Comparison of ENCODE assay signal across 8 mouse cellular contexts in genomic region chr6:113075261-113075660, GRCm38 (mm10). TPM values are rescaled to one million over a fixed set of nuclear protein-coding genes. Genes with fewer than 3 reads are reported as not detected.
DNase-seq lines count a peak whose midpoint lies in the region; ATAC-seq and TF ChIP-seq lines count a peak whose summit lies in the region.

No protein-coding gene starts in this region.

- H3K4me2 ChIP-seq in heart, embryonic 15.5 days = peak overlapping the region; percentile 88
- H3K4me2 ChIP-seq in forebrain, embryonic 15.5 days (replicated peaks) = peak overlapping the region; percentile 65

- H3K9ac ChIP-seq in heart, embryonic 15.5 days = peak overlapping the region; percentile 74
- H3K9ac ChIP-seq in forebrain, embryonic 15.5 days (replicated peaks) = peak overlapping the region; percentile 60

- peak overlapping the region; percentile 100 for H3K27ac ChIP-seq in heart, embryonic 15.5 days
- peak overlapping the region; percentile 100 for H3K27ac ChIP-seq in forebrain, embryonic 15.5 days (replicated peaks)
- peak overlapping the region; percentile 98 for H3K27ac ChIP-seq in midbrain, embryonic 10.5 days (replicated peaks)

- peaks cover 4% of the 10 kb centered on the region; the same call in 1 of the 2 replicates for H3K36me3 ChIP-seq in heart, embryonic 15.5 days
- H3K36me3 ChIP-seq in G1E (replicated peaks) = peaks cover 28% of the 10 kb centered on the region
- peaks cover 4% of the 10 kb centered on the region; the same call in 1 of the 2 replicates for H3K36me3 ChIP-seq in forebrain, embryonic 15.5 days
- H3K36me3 ChIP-seq in midbrain, embryonic 10.5 days = peaks cover 21% of the 10 kb centered on the region

- no peak for ATAC-seq in heart, embryonic 15.5 days (replicated peaks; ENCODE audit: insufficient number of reproducible peaks, insufficient read depth, low FRiP score, low read depth)
- no peak for ATAC-seq in G1E (ENCODE audit: extremely low read depth, insufficient number of reproducible peaks, low FRiP score, poor library complexity, severe bottlenecking)
- no peak for ATAC-seq in forebrain, embryonic 15.5 days (replicated peaks)

- no peaks in the 10 kb centered on the region for H3K27me3 ChIP-seq in heart, embryonic 15.5 days
- H3K27me3 ChIP-seq in G1E (ENCODE audit: insufficient read depth, low read length) = no peaks in the 10 kb centered on the region
- H3K27me3 ChIP-seq in forebrain, embryonic 15.5 days = no peaks in the 10 kb centered on the region
- no peaks in the 10 kb centered on the region for H3K27me3 ChIP-seq in midbrain, embryonic 10.5 days (ENCODE audit: low read depth, poor library complexity, severe bottlenecking)

- TF ChIP-seq CTCF in G1E (IDR thresholded peaks at IDR 0.05; ENCODE audit: low read depth, low read length) = no peak

- H3K9me3 ChIP-seq in heart, embryonic 15.5 days (replicated peaks) = no peaks in the 10 kb centered on the region
- no peaks in the 10 kb centered on the region for H3K9me3 ChIP-seq in G1E (replicated peaks)
- H3K9me3 ChIP-seq in forebrain, embryonic 15.5 days = no peaks in the 10 kb centered on the region
- no peaks in the 10 kb centered on the region for H3K9me3 ChIP-seq in midbrain, embryonic 10.5 days (replicated peaks)

- peaks cover 36% of the 10 kb centered on the region for H3K4me1 ChIP-seq in heart, embryonic 15.5 days (replicated peaks)
- peaks cover 35% of the 10 kb centered on the region for H3K4me1 ChIP-seq in G1E (ENCODE audit: insufficient read depth, low read depth, low read length)
- peaks cover 50% of the 10 kb centered on the region for H3K4me1 ChIP-seq in forebrain, embryonic 15.5 days
- H3K4me1 ChIP-seq in midbrain, embryonic 10.5 days = peaks cover 49% of the 10 kb centered on the region

- DNase-seq in heart, adult 8-10 months (ENCODE audit: low spot score) = no peak
- DNase-seq in G1E (ENCODE audit: low spot score) = no peak
- no peak for DNase-seq in midbrain, embryonic 10.5 days (ENCODE audit: low spot score)
- DNase-seq in ovary, adult 18-20 months (ENCODE audit: low spot score) = no peak
- no peak for DNase-seq in ovary, postnatal 10 days (ENCODE audit: low spot score)
- DNase-seq in cerebellum, adult 9-11 months = no peak

- WGBS in heart, embryonic 15.5 days = 11% methylated on average over 3 of the region's 3 CpGs
- 8% methylated on average over 3 of the region's 3 CpGs for WGBS in forebrain, embryonic 15.5 days
- 42% methylated on average over 3 of the region's 3 CpGs for WGBS in midbrain, embryonic 10.5 days

- peak overlapping the region; percentile 69 for H3K4me3 ChIP-seq in heart, embryonic 15.5 days
- peak overlapping the region; percentile 90 for H3K4me3 ChIP-seq in G1E (ENCODE audit: low read depth, low read length)
- peak overlapping the region; percentile 67 for H3K4me3 ChIP-seq in forebrain, embryonic 15.5 days
- H3K4me3 ChIP-seq in midbrain, embryonic 10.5 days = peak overlapping the region; percentile 99

RNA-seq across cellular contexts. Expression of gene Setd5, which starts 1.9 kb away (rescaled TPM):
- 42.6 and 53.4 TPM in 2 replicates for polyA plus RNA-seq in heart, embryonic 15.5 days (2015; fragmentation: Nextera tagmentation; extraction: Ambion mirVana)
- total RNA-seq in heart, adult 8-10 months (2022) = 10 to 100 TPM; 31.2 to 34.4 (median 33.0) TPM
- total RNA-seq in G1E (2014; fragmentation: Nextera tagmentation) (262 and 272 TPM in 2 replicates), G1E (2017) (89.2 and 95.0 TPM in 2 replicates)
- 131 and 154 TPM in 2 replicates for polyA plus RNA-seq in G1E (2012)
- 52.2 and 53.4 TPM in 2 replicates for polyA plus RNA-seq in forebrain, embryonic 15.5 days (2015; fragmentation: Nextera tagmentation; extraction: Ambion mirVana)
- 74.3 and 79.0 TPM in 2 replicates for polyA plus RNA-seq in midbrain, embryonic 10.5 days (2016; fragmentation: Nextera tagmentation; extraction: Ambion mirVana)

RNA-seq across cellular contexts. Expression of gene Thumpd3, which starts 29.2 kb away (rescaled TPM):
- polyA plus RNA-seq in heart, embryonic 15.5 days (2015; fragmentation: Nextera tagmentation; extraction: Ambion mirVana) = 32.4 and 37.8 TPM in 2 replicates
- total RNA-seq in heart, adult 8-10 months (2022) = 10 to 100 TPM; 20.1 to 24.8 (median 23.4) TPM
- total RNA-seq in G1E (2014; fragmentation: Nextera tagmentation) (127 and 145 TPM in 2 replicates), G1E (2017) (89.2 and 95.1 TPM in 2 replicates)
- 6.7 and 7.5 TPM in 2 replicates for polyA plus RNA-seq in G1E (2012)
- 55.5 and 60.7 TPM in 2 replicates for polyA plus RNA-seq in forebrain, embryonic 15.5 days (2015; fragmentation: Nextera tagmentation; extraction: Ambion mirVana)
- 73.2 and 74.9 TPM in 2 replicates for polyA plus RNA-seq in midbrain, embryonic 10.5 days (2016; fragmentation: Nextera tagmentation; extraction: Ambion mirVana)
